Mouse (Mus musculus) CH12.LX (cell line): ENCODE data around the gene Hoxa7.

Experiments
- CTCF ChIP-seq, 2 experiments: IDR thresholded peaks in 1 of 2; conservative IDR thresholded peaks in 1 of 2; 2 replicates each; pipeline ENCODE4 v1.5.1; 2011 to 2012; ENCODE audit warnings: low read depth in 2 of 2, low read length in 2 of 2, improper control_type of control experiment in 1 of 2, inconsistent platforms in 1 of 2, mild to moderate bottlenecking in 1 of 2, moderate library complexity in 1 of 2
- E2F4 ChIP-seq: IDR thresholded peaks from 2 replicates; pipeline ENCODE4 v1.6.1; 2011; ENCODE audit warnings: low read depth, low read length, improper control_type of control experiment; ENCODE audit not compliant: insufficient replicate concordance
- ELF1 ChIP-seq: IDR thresholded peaks from 2 replicates; pipeline ENCODE4 v1.6.1; 2014; ENCODE audit warnings: low read depth, mild to moderate bottlenecking, inconsistent platforms, low read length, improper control_type of control experiment
- EP300 ChIP-seq: IDR thresholded peaks from 2 replicates; pipeline ENCODE4 v1.6.1; 2011; ENCODE audit warnings: low read length, improper control_type of control experiment
- JUND ChIP-seq: conservative IDR thresholded peaks from 2 replicates; pipeline ENCODE4 v1.6.1; 2011; ENCODE audit warnings: low read depth, low read length, improper control_type of control experiment
- MAFK ChIP-seq: IDR thresholded peaks from 2 replicates; pipeline ENCODE4 v1.6.1; 2011; ENCODE audit warnings: low read length, improper control_type of control experiment; ENCODE audit not compliant: insufficient replicate concordance
- POLR2A ChIP-seq: IDR thresholded peaks from 2 replicates; pipeline ENCODE4 v1.6.1; 2011; ENCODE audit warnings: low read depth, mild to moderate bottlenecking, improper control_type of control experiment, low read length
- POLR2AphosphoS2 ChIP-seq: IDR thresholded peaks from 2 replicates; pipeline ENCODE4 v1.6.1; 2011; ENCODE audit warnings: low read depth, low read length, improper control_type of control experiment
- RAD21 ChIP-seq: IDR thresholded peaks from 2 replicates; pipeline ENCODE4 v1.6.1; 2011; ENCODE audit warnings: low read depth, mild to moderate bottlenecking, low read length, improper control_type of control experiment, moderate library complexity
- RCOR1 ChIP-seq: conservative IDR thresholded peaks from 2 replicates; pipeline ENCODE4 v1.6.1; 2012; ENCODE audit warnings: low read depth, mild to moderate bottlenecking, inconsistent platforms, low read length, improper control_type of control experiment
- SIN3A ChIP-seq: IDR thresholded peaks from 2 replicates; pipeline ENCODE4 v1.6.1; 2012; ENCODE audit warnings: low read length, improper control_type of control experiment, inconsistent platforms
- USF1 ChIP-seq: IDR thresholded peaks from 2 replicates; pipeline ENCODE4 v1.6.1; 2014; ENCODE audit warnings: low read depth, mild to moderate bottlenecking, inconsistent platforms, low read length, improper control_type of control experiment
- ZMIZ1 ChIP-seq: IDR thresholded peaks from 2 replicates; pipeline ENCODE4 v1.6.1; 2012; ENCODE audit warnings: low read depth, mild to moderate bottlenecking, inconsistent platforms, low read length, improper control_type of control experiment
- ZNF384 ChIP-seq: IDR thresholded peaks from 2 replicates; pipeline ENCODE4 v1.6.1; 2012; ENCODE audit warnings: low read depth, low read length, improper control_type of control experiment, inconsistent platforms

DNA sequence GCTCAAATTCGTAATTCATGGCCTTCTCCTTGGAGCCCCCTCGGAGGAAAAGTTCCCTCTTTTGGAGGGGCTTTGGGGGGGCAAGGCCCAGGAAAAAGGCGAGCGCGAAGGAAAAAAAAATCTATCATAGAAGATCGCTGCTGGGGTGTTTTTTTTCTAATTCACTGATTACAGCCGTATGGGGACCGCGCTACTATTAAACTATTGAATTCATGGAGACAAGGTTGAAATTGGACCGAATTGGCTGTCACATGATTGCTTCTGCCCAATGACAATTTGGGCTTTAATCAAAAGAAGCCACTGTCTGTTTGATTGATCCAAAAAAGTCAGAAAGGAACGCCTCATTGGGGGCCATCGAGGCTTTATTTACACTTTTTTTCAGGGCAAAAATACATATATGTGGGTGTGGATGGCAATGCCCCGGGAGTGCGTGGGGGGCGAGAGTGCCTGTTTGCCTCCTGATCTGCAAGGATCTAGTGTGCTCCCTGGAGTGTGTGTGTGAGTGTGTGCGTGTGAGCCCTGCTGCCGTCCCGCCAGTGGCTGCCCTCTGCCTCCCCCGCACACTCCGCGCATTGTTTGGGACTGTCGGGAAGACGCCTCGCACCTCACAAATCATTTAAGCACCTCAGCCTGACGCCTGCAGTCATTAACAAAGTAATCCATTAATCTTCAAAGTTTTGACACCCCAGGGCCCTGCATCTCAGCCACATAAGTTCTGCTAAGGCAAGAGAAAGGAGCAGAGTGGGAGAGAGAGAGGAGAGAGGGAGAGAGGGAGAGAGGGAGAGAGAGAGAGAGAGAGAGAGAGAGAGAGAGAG lies 56.8 kb downstream of the Hoxa7 start, which contains the start of gene Hoxa2:
- TF ChIP-seq CTCF (conservative IDR thresholded peaks at IDR 0.05 in 1 of 2, IDR thresholded peaks at IDR 0.05 in 1 of 2; ENCODE audit: low read depth in 2 of 2, low read length in 2 of 2): no peak
- TF ChIP-seq POLR2AphosphoS2: no peak
- TF ChIP-seq JUND: no peak
- TF ChIP-seq EP300: no peak
- TF ChIP-seq ZNF384: no peak
- TF ChIP-seq USF1: no peak
- TF ChIP-seq MAFK: no peak
- TF ChIP-seq SIN3A: no peak
- no peak for TF ChIP-seq RAD21
- TF ChIP-seq RCOR1: no peak
- no peak for TF ChIP-seq POLR2A
- no peak for TF ChIP-seq E2F4
- no peak for TF ChIP-seq ZMIZ1
- TF ChIP-seq ELF1: no peak
